Mouse (Mus musculus) embryonic facial prominence, embryonic 14.5 days (tissue): Measurements from ENCODE around the gene Rbms1. TPM values are rescaled to one million over a fixed set of nuclear protein-coding genes. Genes with fewer than 3 reads are reported as not detected.

Experiments
- ATAC-seq: fragments of 200-750 bp; cut with Nextera tagmentation; 2 replicates; pipeline ENCODE4 v1.8.0; 2017; ENCODE audit warnings: low read depth, moderate number of reproducible peaks, moderate TSS enrichment
- DNase-seq: peaks from one replicate; pipeline ENCODE4 v3.0.0-alpha.2; 2015; ENCODE audit warnings: low spot score
- H3K27ac ChIP-seq: fragments of 300-500 bp; sonication (generic); replicated peaks from 2 replicates; pipeline ENCODE4 v1.5.1; 2014; ENCODE audit warnings: low read depth, mild to moderate bottlenecking, low read length, moderate library complexity
- H3K27me3 ChIP-seq: fragments of 300-500 bp; sonication (generic); replicated peaks from 2 replicates; pipeline ENCODE4 v1.6.1; 2014; ENCODE audit warnings: low read length; ENCODE audit not compliant: control insufficient read depth, insufficient read depth
- H3K36me3 ChIP-seq: fragments of 300-500 bp; sonication (generic); 2 replicates; pipeline ENCODE4 v1.6.1; 2014; ENCODE audit warnings: low read length, mixed read lengths; ENCODE audit not compliant: control insufficient read depth, insufficient read depth
- H3K4me1 ChIP-seq: fragments of 300-500 bp; sonication (generic); 2 replicates; pipeline ENCODE4 v1.6.1; 2014; ENCODE audit warnings: antibody characterized with exemption, low read length; ENCODE audit not compliant: control insufficient read depth, insufficient read depth
- H3K4me2 ChIP-seq: fragments of 300-500 bp; sonication (generic); 2 replicates; pipeline ENCODE4 v1.6.1; 2014; ENCODE audit warnings: low read depth, mild to moderate bottlenecking, low read length, moderate library complexity, mixed read lengths
- H3K4me3 ChIP-seq: fragments of 300-500 bp; sonication (generic); 2 replicates; pipeline ENCODE4 v1.5.1; 2014; ENCODE audit warnings: low read depth, mild to moderate bottlenecking, low read length
- H3K9ac ChIP-seq: fragments of 300-500 bp; sonication (generic); 2 replicates; pipeline ENCODE4 v1.6.1; 2014; ENCODE audit warnings: low read depth, mild to moderate bottlenecking, low read length, moderate library complexity, mixed read lengths
- H3K9me3 ChIP-seq: fragments of 300-500 bp; sonication (generic); 2 replicates; pipeline ENCODE4 v1.6.1; 2016; ENCODE audit warnings: low read length; ENCODE audit not compliant: control insufficient read depth
- WGBS: fragments of 180-500 bp; shearing (Covaris S2); extraction: QIAGEN DNeasy Blood & Tissue Kit; methylation state at CpG from one replicate; pipeline ENCODE4 v1.1.7; 2014; 5-methylcytosine and 5-hydroxymethylcytosine counted together
- polyA plus RNA-seq: library from polyadenylated mRNA; unstranded; fragments of >200 nt; fragmentation: Nextera tagmentation; extraction: Ambion mirVana; gene quantifications from 2 replicates; pipeline ENCODE4 v1.2.1, GENCODE M21; 2014

The Rbms1 gene
- polyA plus RNA-seq, 1 experiment from 2014 or later, result 101 TPM

- WGBS, result 83% methylated on average over 4 of the region's 4 CpGs
- DNase-seq (no peak), ATAC-seq (no peak)
- Histone ChIP-seq H3K27me3 (no peaks in the 10 kb centered on the region), H3K9me3 (no peaks in the 10 kb centered on the region), H3K4me3 (no peak overlapping the region), H3K27ac (no peak overlapping the region), H3K36me3 (no peaks in the 10 kb centered on the region), H3K4me2 (no peak overlapping the region), H3K4me1 (peaks cover 47% of the 10 kb centered on the region), H3K9ac (no peak overlapping the region)
Measured at GRCm38 (mm10) chr2:60868060-60868662, 94.8 kb downstream of the Rbms1 start.

DNA sequence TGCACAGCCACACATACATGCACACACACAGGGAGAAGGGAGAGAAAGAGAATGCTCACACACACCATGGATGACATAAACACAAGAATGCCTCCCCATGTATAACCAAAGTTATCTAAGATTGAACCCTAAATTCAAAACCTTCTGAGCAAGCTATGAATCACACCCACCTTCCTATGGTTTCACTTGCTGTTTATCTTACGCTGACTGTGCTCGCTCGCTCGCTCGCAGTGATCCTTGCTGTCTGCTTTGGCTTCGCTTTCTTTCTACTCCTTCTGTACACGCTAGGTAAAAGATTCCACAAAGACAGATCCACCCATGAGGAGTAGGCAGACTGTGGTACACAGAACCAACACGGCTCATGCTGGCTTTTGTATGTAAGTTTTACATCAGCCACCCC lies 95.7 kb downstream of the Rbms1 start:
- no peak for ATAC-seq

DNA sequence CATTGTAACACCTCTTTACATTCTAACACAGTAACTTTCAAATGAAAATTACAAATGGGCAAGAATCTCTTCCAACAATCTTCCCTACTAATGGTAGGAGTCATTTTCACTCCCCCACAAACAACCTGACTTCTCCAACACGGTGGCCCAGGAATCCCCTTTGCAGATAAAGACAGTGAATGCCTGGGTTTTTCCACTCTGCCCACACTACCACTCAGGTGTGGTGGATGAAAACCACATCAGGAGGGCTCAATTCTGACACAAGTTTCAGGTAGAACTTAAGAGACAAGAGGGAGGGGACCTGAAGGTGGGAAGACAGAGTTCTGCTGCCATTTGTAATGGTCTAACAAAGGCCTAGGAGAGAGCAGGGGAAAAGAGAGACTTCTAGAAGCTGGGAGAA lies 97.1 kb downstream of the Rbms1 start:
- ATAC-seq (no peak), DNase-seq (no peak)
- WGBS, result 62% methylated on average over 1 of the region's 1 CpGs
- H3K27me3 ChIP-seq, result no peaks in the 10 kb centered on the region
- no peak overlapping the region for H3K27ac ChIP-seq
- H3K36me3 ChIP-seq, result 0 out of 2 replicates have a peak, but pooled peaks cover 8% of the 10 kb centered on the region
- H3K9me3 ChIP-seq, result no peaks in the 10 kb centered on the region
- H3K9ac ChIP-seq, result no peak overlapping the region
- no peak overlapping the region for H3K4me2 ChIP-seq
- no peak overlapping the region for H3K4me3 ChIP-seq
- peaks cover 35% of the 10 kb centered on the region for H3K4me1 ChIP-seq

More for the DNA sequence above, 95.7 kb downstream of the Rbms1 start:
- H3K9me3 ChIP-seq, result no peaks in the 10 kb centered on the region
- no peak for DNase-seq
- no peak overlapping the region for H3K27ac ChIP-seq
- H3K27me3 ChIP-seq, result no peaks in the 10 kb centered on the region
- H3K4me3 ChIP-seq, result no peak overlapping the region
- H3K36me3 ChIP-seq, result no peaks in the 10 kb centered on the region
- no peak overlapping the region for H3K9ac ChIP-seq
- no peak overlapping the region for H3K4me2 ChIP-seq
- WGBS, result 89% methylated on average over 8 of the region's 8 CpGs
- peaks cover 42% of the 10 kb centered on the region for H3K4me1 ChIP-seq

DNA sequence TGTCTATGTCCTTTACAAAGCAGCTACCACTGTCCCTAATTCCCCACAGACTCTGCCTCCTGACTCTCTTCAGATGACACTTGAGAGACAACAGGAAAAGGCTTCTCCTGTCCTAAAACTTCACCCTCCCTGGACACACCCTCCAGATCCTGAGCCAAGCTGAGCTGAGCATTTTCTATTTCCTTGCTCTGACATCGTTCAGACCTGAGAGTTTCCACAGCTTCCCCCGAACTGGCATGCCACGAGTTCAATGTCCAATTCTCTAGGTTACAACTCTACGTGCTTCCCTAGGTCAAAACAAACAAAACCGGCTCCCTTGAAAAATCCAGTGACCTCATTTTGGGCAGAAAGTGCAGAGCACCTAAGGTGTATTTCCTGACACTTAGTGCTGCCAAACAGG lies 98.0 kb downstream of the Rbms1 start:
- Histone ChIP-seq H3K27ac (no peak overlapping the region), H3K4me2 (no peak overlapping the region), H3K4me1 (peaks cover 28% of the 10 kb centered on the region), H3K36me3 (0 out of 2 replicates have a peak, but pooled peaks cover 8% of the 10 kb centered on the region), H3K27me3 (no peaks in the 10 kb centered on the region), H3K4me3 (no peak overlapping the region), H3K9me3 (no peaks in the 10 kb centered on the region), H3K9ac (no peak overlapping the region)
- DNase-seq (no peak), ATAC-seq (no peak)
- WGBS, result 50% methylated on average over 5 of the region's 5 CpGs

DNA sequence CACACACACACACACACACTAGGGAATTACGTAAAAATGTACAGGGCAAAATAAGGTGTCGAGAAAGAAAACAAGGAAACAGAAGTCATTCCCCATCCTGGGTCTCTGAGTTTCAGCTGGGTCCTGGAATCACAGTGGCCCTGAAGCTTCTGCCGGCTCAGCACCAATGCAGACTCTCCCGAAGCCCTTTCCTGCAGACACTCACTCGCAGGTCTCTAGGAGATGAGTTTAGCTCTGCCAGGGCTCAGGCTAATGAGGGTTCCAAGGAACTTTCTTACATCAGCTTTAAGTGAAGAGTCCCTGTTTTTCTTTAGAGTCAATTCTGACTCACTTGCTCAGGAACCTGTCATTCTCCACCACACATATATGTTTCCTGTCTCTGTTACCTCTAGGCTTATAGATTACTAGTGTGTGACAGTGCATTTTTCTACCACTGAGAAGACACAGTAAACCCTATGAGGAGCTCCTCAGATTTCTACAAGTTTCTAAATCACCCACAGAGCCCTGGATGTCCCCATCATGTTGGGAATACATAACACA lies 98.7 kb downstream of the Rbms1 start:
- Histone ChIP-seq H3K9me3 (no peaks in the 10 kb centered on the region), H3K27ac (no peak overlapping the region), H3K4me1 (peaks cover 28% of the 10 kb centered on the region), H3K27me3 (no peaks in the 10 kb centered on the region), H3K36me3 (0 out of 2 replicates have a peak, but pooled peaks cover 8% of the 10 kb centered on the region), H3K9ac (no peak overlapping the region), H3K4me3 (no peak overlapping the region), H3K4me2 (no peak overlapping the region)
- DNase-seq, result no peak
- 74% methylated on average over 5 of the region's 5 CpGs for WGBS
- ATAC-seq, result no peak

- WGBS, result 78% methylated on average over 2 of the region's 2 CpGs
- no peak overlapping the region for H3K9ac ChIP-seq
- H3K36me3 ChIP-seq, result peaks cover 9% of the 10 kb centered on the region
- peak; percentile 56 for DNase-seq
- ATAC-seq, result no peak
- no peaks in the 10 kb centered on the region for H3K9me3 ChIP-seq
- H3K4me2 ChIP-seq, result no peak overlapping the region
- H3K4me3 ChIP-seq, result no peak overlapping the region
- no peaks in the 10 kb centered on the region for H3K27me3 ChIP-seq
- no peak overlapping the region for H3K27ac ChIP-seq
- peaks cover 28% of the 10 kb centered on the region for H3K4me1 ChIP-seq
Measured at GRCm38 (mm10) chr2:60863827-60864226, 99.2 kb downstream of the Rbms1 start.

- 89% methylated on average over 8 of the region's 8 CpGs for WGBS
- Histone ChIP-seq H3K4me1 (peaks cover 25% of the 10 kb centered on the region), H3K36me3 (peaks cover 15% of the 10 kb centered on the region), H3K9ac (no peak overlapping the region), H3K27ac (no peak overlapping the region), H3K27me3 (no peaks in the 10 kb centered on the region), H3K9me3 (no peaks in the 10 kb centered on the region), H3K4me2 (no peak overlapping the region), H3K4me3 (no peak overlapping the region)
- ATAC-seq (no peak), DNase-seq (no peak)
Measured at GRCm38 (mm10) chr2:60862913-60863711, 99.9 kb downstream of the Rbms1 start.

- Histone ChIP-seq H3K27me3 (no peaks in the 10 kb centered on the region), H3K4me1 (peaks cover 10% of the 10 kb centered on the region; the same call in 1 of the 2 replicates), H3K27ac (no peak overlapping the region), H3K9me3 (no peaks in the 10 kb centered on the region), H3K4me3 (no peak overlapping the region), H3K4me2 (no peak overlapping the region), H3K9ac (no peak overlapping the region), H3K36me3 (peaks cover 20% of the 10 kb centered on the region)
- ATAC-seq (no peak), DNase-seq (no peak)
- WGBS, result 85% methylated on average over 1 of the region's 1 CpGs
Measured at GRCm38 (mm10) chr2:60858116-60858515, 104.9 kb downstream of the Rbms1 start.
